Mouse (Mus musculus) megakaryocyte, embryonic 14.5 days (primary cell): ENCODE data around the gene Ace3. TPM values are rescaled to one million over a fixed set of nuclear protein-coding genes. Genes with fewer than 3 reads are reported as not detected.
"Not testable (repeated sequence)": the region's sequence is repeated elsewhere in the genome, so short reads cannot be mapped to it uniquely, and the experiment has no call there.

Source experiments
- H3K27me3 ChIP-seq: replicated peaks from 2 replicates; pipeline ENCODE3; 2012; ENCODE audit warnings: inconsistent platforms
- H3K36me3 ChIP-seq: replicated peaks from 2 replicates; pipeline ENCODE3; 2012; ENCODE audit warnings: low read length, inconsistent platforms, mixed read lengths
- H3K4me1 ChIP-seq: 2 replicates; pipeline ENCODE4 v1.6.1; 2012; ENCODE audit warnings: inconsistent platforms
- H3K4me3 ChIP-seq: replicated peaks from 2 replicates; pipeline ENCODE3; 2012; ENCODE audit warnings: moderate library complexity, mild to moderate bottlenecking, inconsistent platforms
- H3K9me3 ChIP-seq: 2 replicates; pipeline ENCODE4 v1.6.1; 2012; ENCODE audit warnings: inconsistent platforms
- FLI1 ChIP-seq: IDR thresholded peaks from 2 replicates; pipeline ENCODE4 v1.6.1; 2012; ENCODE audit warnings: low read length, inconsistent platforms, mixed read lengths
- GATA1 ChIP-seq: IDR thresholded peaks from 3 replicates; pipeline ENCODE4 v1.6.1; 2012; ENCODE audit warnings: mixed read lengths, low read length, inconsistent platforms, borderline replicate concordance
- polyA plus RNA-seq: library from polyadenylated mRNA; stranded (reverse); fragments of >175 nt; gene quantifications from 2 replicates; pipeline ENCODE4 v1.2.3, GENCODE M21; 2012; ENCODE audit warnings: low replicate concordance; ENCODE audit not compliant: insufficient read depth

Gene Ace3
- polyA plus RNA-seq, 1 experiment, result not detected

- Histone ChIP-seq H3K36me3 (no peaks in the 10 kb centered on the region), H3K27me3 (peaks cover 70% of the 10 kb centered on the region), H3K4me1 (peaks cover 7% of the 10 kb centered on the region), H3K9me3 (no peaks in the 10 kb centered on the region), H3K4me3 (no peak overlapping the region)
- TF ChIP-seq FLI1, result no peak
- TF ChIP-seq GATA1, result no peak
These were observed 11.5 kb downstream of the Ace3 start for GRCm38 (mm10) chr11:106005970-106006369.

GRCm38 (mm10) chr11:106007821-106008220 lies 13.3 kb downstream of the Ace3 start, which contains the start of gene Kcnh6:
TSS of gene Kcnh6 (plus strand) at chr11:106008124.
- Histone ChIP-seq H3K27me3 (peaks cover 81% of the 10 kb centered on the region), H3K9me3 (no peaks in the 10 kb centered on the region), H3K36me3 (no peaks in the 10 kb centered on the region), H3K4me1 (peaks cover 7% of the 10 kb centered on the region), H3K4me3 (peak within 1 kb of the TSS; percentile 79)
- TF ChIP-seq GATA1 (no peak), FLI1 (no peak)

GRCm38 (mm10) chr11:106012711-106013110 lies 18.2 kb downstream of the Ace3 start:
- H3K9me3 ChIP-seq, result no peaks in the 10 kb centered on the region
- TF ChIP-seq GATA1 (no peak), FLI1 (no peak)
- no peak overlapping the region for H3K4me3 ChIP-seq
- H3K4me1 ChIP-seq, result peaks cover 7% of the 10 kb centered on the region
- H3K27me3 ChIP-seq, result peaks cover 98% of the 10 kb centered on the region
- no peaks in the 10 kb centered on the region for H3K36me3 ChIP-seq

GRCm38 (mm10) chr11:106013556-106014225 lies 19.2 kb downstream of the Ace3 start:
- Histone ChIP-seq H3K9me3 (no peaks in the 10 kb centered on the region), H3K36me3 (no peaks in the 10 kb centered on the region), H3K4me1 (no peaks in the 10 kb centered on the region; the same call in 1 of the 2 replicates), H3K4me3 (no peak overlapping the region), H3K27me3 (peaks cover 98% of the 10 kb centered on the region)
- TF ChIP-seq FLI1 (no peak), GATA1 (no peak)

GRCm38 (mm10) chr11:106016440-106016839 lies 22.0 kb downstream of the Ace3 start:
- peaks cover 98% of the 10 kb centered on the region for H3K27me3 ChIP-seq

GRCm38 (mm10) chr11:106020051-106020763 lies 25.7 kb downstream of the Ace3 start:
- Histone ChIP-seq H3K4me1 (peaks cover 18% of the 10 kb centered on the region), H3K27me3 (peaks cover 98% of the 10 kb centered on the region), H3K36me3 (no peaks in the 10 kb centered on the region), H3K4me3 (peak overlapping the region; percentile 62), H3K9me3 (no peaks in the 10 kb centered on the region)
- TF ChIP-seq FLI1 (no peak), GATA1 (no peak)

More at GRCm38 (mm10) chr11:106016440-106016839, 22.0 kb downstream of the Ace3 start:
- Histone ChIP-seq H3K9me3 (no peaks in the 10 kb centered on the region), H3K4me3 (no peak overlapping the region), H3K36me3 (no peaks in the 10 kb centered on the region), H3K4me1 (peaks cover 12% of the 10 kb centered on the region)
- TF ChIP-seq FLI1 (no peak), GATA1 (no peak)

GRCm38 (mm10) chr11:106025774-106026173 lies 31.3 kb downstream of the Ace3 start:
- Histone ChIP-seq H3K27me3 (peaks cover 64% of the 10 kb centered on the region), H3K4me1 (peaks cover 13% of the 10 kb centered on the region), H3K36me3 (no peaks in the 10 kb centered on the region), H3K9me3 (no peaks in the 10 kb centered on the region), H3K4me3 (no peak overlapping the region)
- no peak for TF ChIP-seq FLI1
- TF ChIP-seq GATA1, result no peak

GRCm38 (mm10) chr11:106026465-106027151 lies 32.1 kb downstream of the Ace3 start:
- Histone ChIP-seq H3K9me3 (no peaks in the 10 kb centered on the region), H3K4me3 (no peak overlapping the region), H3K36me3 (no peaks in the 10 kb centered on the region), H3K27me3 (peaks cover 55% of the 10 kb centered on the region), H3K4me1 (peaks cover 9% of the 10 kb centered on the region)
- TF ChIP-seq FLI1 (no peak), GATA1 (no peak)

GRCm38 (mm10) chr11:106027607-106028006 lies 33.1 kb downstream of the Ace3 start:
- Histone ChIP-seq H3K4me3 (no peak overlapping the region), H3K36me3 (no peaks in the 10 kb centered on the region), H3K27me3 (peaks cover 45% of the 10 kb centered on the region), H3K9me3 (no peaks in the 10 kb centered on the region), H3K4me1 (peaks cover 4% of the 10 kb centered on the region)
- TF ChIP-seq FLI1, result no peak
- no peak for TF ChIP-seq GATA1

GRCm38 (mm10) chr11:106032074-106032473 lies 37.6 kb downstream of the Ace3 start:
- Histone ChIP-seq H3K4me1 (peaks cover 12% of the 10 kb centered on the region), H3K27me3 (peaks cover 11% of the 10 kb centered on the region)
- H3K36me3 ChIP-seq, H3K9me3 ChIP-seq, H3K4me3 ChIP-seq: not testable (repeated sequence)
